Mouse (Mus musculus): Measurements from ENCODE around the gene Mettl27. TPM values are rescaled to one million over a fixed set of nuclear protein-coding genes. Genes with fewer than 3 reads are reported as not detected.
"Not testable (repeated sequence)": the region's sequence is repeated elsewhere in the genome, so short reads cannot be mapped to it uniquely, and the experiment has no call there.

Mettl27 gene
- total RNA-seq, 2 experiments from 2014 or later = 6.5 to 9.9 TPM

- 0 out of 2 replicates have a peak, but pooled peaks have one; percentile 4 for ATAC-seq (replicated peaks; ENCODE audit: low FRiP score, low TSS enrichment, poor library complexity, severe bottlenecking)
Observed at GRCm38 (mm10) chr5:134918071-134918832, 13.9 kb upstream of the Mettl27 start.

- ATAC-seq (replicated peaks; ENCODE audit: low FRiP score, low TSS enrichment, poor library complexity, severe bottlenecking) = peak; percentile 71
Observed at GRCm38 (mm10) chr5:134919097-134919496, 13.1 kb upstream of the Mettl27 start.

DNA sequence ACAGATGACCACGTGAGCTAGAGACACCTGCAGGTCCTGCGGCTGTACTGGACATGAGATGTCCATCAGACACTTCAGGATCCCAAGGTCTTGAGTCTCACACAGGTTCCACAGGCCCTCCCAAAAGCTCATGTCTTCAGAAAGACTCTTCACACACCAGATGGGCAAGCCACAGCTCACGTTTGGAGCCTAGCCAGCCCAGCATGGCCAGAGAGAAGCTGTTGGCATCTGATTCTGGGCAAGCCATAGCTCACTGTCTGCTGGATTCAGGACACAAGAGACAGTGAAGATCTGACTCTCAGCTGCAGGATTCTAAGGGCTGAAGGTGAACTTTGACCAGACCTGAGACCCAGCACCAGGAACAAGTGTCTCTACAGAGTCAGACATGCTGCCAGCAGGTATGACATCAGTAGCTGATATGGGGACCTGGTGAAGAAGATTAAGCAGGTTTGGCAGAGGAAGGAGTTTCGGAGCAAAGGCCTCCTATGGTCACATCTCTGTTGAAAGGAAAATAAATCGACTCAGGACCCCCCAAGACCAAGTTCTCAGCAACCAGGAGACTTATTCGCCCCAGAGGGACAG is 12.0 kb upstream of the Mettl27 start:
- ATAC-seq (replicated peaks; ENCODE audit: low FRiP score, low TSS enrichment, poor library complexity, severe bottlenecking) = peak; percentile 18

DNA sequence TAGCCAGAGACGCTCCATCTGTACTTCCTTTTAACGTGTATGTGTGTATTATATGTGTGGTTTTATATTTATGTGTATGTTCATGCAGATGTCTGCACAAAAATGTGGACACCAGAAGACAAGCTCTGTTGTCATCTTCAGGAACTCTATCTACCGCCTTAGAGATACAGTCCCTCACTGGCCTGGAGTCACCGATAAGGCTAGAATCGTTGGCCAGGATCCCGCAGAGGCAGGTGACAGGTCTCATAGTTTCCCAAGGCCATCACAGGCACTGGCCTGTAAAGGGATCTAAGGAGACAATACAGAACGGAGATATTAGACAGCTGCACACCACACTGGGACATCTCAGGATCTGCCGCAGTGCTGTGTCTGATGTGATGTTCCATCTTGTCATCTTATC is 11.1 kb upstream of the Mettl27 start:
- ATAC-seq (replicated peaks; ENCODE audit: low FRiP score, low TSS enrichment, poor library complexity, severe bottlenecking) = peak; percentile 34

DNA sequence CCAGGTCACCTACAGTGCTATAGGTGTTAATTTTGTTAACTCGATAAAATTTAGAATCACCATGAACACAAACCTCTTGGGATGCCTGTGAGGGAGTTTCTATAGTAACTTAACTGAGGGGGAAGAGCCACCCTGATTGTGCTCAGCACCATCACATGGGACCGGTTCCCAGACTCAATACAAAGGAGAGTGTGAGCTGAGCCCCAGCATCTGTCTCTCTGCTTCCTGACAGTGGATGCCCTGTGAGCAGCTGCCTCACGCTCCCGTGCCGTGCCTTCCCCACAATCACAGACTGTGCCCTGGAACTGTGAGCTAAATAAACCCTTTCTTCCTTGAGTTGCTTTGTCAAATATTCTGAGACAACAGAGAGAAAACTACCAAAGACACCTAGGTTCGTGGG is 9.0 kb upstream of the Mettl27 start:
- no peak for ATAC-seq (replicated peaks; ENCODE audit: low FRiP score, low TSS enrichment, poor library complexity, severe bottlenecking)

DNA sequence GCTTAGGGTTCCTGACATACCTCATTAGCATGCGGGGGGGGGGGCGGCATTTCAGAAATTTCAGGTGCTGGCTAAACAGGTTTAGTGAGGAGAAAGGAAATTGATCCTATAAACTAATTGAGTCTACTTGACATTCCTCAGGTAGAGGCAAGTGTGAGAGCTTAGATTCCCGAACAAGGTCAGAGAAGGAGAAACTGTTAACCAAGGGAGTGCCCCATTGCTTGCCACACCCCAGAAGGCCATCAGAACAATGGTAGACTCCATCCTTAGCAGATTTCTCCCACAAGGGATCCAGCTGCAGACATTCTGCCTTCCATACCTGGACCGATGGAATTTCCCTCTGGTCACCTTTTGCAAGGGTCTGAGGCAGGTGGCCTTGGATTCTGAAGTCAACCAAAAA is 5.4 kb upstream of the Mettl27 start:
- no peak for ATAC-seq (replicated peaks; ENCODE audit: low FRiP score, low TSS enrichment, poor library complexity, severe bottlenecking)

DNA sequence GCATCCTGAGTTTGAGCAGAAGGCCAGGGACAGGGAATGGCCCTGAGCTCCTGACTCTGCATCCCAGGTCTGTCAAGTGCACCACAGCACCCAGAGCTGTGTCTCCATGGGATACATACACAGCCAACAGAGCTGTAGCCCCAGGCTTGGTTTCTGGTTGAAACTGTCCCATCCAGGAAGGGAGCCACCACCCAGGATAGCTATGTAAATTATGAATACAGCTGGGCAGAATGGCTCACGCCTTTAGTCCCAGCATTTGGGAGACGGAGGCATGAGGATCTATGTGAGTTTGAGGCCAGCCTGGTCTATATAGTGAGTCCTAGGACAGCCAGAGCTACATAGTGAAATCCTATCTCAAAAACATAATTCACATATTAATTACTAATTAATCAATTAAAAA is 2.2 kb upstream of the Mettl27 start:
- ATAC-seq (replicated peaks; ENCODE audit: low FRiP score, low TSS enrichment, poor library complexity, severe bottlenecking) = no peak

GRCm38 (mm10) chr5:134932903-134933276 is 722 bp downstream of the Mettl27 start:
- peak; percentile 60 for ATAC-seq (replicated peaks; ENCODE audit: low FRiP score, low TSS enrichment, poor library complexity, severe bottlenecking)

- ATAC-seq (replicated peaks; ENCODE audit: low FRiP score, low TSS enrichment, poor library complexity, severe bottlenecking) = 0 out of 2 replicates have a peak, but pooled peaks have one; percentile 11
Observed at GRCm38 (mm10) chr5:134933281-134933680, 1.1 kb downstream of the Mettl27 start.

GRCm38 (mm10) chr5:134933686-134934085 is 1.5 kb downstream of the Mettl27 start:
- not testable (repeated sequence) for ATAC-seq (replicated peaks; ENCODE audit: low FRiP score, low TSS enrichment, poor library complexity, severe bottlenecking)

- ATAC-seq (replicated peaks; ENCODE audit: low FRiP score, low TSS enrichment, poor library complexity, severe bottlenecking) = no peak
Observed at GRCm38 (mm10) chr5:134934666-134935065, 2.5 kb downstream of the Mettl27 start.

- ATAC-seq (replicated peaks; ENCODE audit: low FRiP score, low TSS enrichment, poor library complexity, severe bottlenecking) = no peak
Observed at GRCm38 (mm10) chr5:134936051-134936450, 3.9 kb downstream of the Mettl27 start.

DNA sequence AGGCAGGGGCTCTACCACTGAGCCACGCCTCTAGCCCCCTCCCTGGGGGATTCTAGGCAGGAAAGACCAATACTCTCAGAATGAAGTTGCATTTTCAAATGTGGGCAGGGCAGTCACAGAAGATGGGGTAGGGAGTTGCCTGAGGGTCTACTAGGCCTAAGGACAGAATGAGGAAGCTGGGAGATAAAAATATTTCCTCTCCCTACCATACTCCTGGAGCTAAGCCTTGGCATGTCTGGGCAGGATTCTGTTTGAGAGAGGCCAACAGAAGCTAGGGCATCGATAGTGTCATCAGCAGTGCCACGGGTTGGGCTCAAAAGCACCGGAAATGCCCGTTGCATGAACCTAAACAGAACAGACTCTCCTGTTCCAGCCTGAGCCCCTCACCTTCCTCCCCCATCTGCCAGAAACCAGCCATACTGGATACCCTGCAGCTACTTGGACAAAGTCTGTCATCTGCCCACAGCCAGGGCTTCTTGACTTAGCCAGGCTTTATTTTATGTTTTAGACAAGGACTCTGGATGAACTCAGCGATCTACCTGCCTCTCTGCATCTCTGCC is 4.5 kb downstream of the Mettl27 start:
- no peak for ATAC-seq (replicated peaks; ENCODE audit: low FRiP score, low TSS enrichment, poor library complexity, severe bottlenecking)

DNA sequence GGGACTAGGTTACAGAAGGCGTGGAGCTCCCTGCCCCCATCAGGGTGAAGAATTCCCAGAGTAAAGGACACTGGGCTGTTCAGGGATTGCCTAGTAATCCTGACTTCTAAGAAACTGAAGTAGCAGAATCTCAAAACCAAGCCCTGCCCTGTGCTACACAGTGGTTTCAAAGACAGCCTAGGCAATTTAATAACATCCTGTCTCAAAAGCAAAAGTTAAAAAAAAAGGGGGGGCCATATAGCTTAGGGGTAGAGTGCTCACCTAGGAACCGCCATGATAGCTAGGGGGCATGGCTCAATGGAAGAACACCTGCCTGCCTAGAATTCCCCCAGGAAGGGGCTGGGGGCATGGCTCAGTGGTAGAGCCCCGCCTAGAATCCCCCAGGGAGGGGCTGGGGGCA is 6.9 kb downstream of the Mettl27 start:
- no peak for ATAC-seq (replicated peaks; ENCODE audit: low FRiP score, low TSS enrichment, poor library complexity, severe bottlenecking)

DNA sequence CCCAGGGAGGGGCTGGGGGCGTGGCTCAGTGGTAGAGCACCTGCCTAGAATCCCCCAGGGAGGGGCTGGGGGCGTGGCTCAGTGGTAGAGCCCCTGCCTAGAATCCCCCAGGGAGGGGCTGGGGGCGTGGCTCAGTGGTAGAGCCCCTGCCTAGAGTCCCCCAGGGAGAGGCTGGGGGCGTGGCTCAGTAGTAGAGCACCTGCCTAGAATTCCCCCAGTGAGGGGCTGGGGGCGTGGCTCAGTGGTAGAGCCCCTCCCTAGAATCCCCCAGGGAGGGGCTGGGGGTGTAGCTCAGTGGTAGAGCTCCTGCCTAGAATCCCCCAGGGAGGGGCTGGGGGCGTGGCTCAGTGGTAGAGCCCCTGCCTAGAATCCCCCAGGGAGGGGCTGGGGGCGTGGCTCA is 7.4 kb downstream of the Mettl27 start:
- ATAC-seq (replicated peaks; ENCODE audit: low FRiP score, low TSS enrichment, poor library complexity, severe bottlenecking) = not testable (repeated sequence)

DNA sequence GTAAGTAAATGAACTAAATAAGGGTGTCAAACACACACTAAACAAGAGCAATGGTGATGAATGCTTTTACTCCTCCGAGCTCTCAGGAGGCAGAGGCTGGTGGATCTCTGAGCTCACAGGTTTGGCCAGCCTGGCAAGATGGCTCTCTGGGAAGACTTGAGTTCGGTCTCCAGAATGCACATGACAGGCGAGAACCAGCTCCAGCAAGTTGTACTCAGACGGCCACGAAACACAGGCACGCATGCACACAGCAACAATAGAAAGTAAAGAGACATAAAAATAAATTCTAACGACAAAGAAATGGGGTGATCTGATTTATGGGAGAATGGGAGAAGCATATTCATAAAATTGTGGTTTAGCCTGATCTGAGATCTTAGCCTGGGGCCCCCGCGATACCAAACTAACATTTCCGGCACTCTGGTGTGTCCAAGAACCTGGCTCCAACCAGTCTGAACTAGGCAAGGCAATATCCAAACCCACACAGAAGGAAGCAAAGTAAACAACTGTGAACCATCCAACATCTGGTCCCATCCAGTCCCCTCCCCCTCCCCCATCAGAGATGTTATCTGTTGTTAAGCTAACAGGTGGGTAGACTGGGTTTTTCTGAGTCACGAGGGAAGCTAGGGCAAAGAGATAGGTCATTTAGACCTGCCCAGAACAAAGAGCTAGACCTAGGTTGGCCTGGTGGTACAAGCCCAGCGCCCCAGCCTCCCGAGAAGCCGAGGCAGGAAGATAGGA is 9.5 kb downstream of the Mettl27 start:
- ATAC-seq (replicated peaks; ENCODE audit: low FRiP score, low TSS enrichment, poor library complexity, severe bottlenecking) = no peak

DNA sequence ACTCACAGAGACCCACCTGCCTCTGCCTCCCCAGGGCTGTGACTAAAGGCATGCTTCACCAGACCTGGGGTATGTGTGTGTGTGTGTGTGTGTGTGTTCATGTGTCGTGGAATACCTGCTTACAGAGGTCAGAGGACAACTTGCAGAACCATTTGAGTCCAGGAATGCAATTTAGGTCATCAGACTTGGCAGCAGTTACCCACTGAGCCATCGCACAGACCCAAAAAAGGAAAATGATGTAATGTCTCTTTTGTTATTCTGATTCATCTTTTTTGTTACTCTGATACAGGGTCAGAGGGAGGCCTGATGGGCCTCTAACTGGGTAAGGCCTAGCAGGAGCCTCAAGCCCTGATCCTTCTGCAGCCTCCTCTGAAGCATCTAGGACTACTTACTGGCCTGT is 10.6 kb downstream of the Mettl27 start:
- no peak for ATAC-seq (replicated peaks; ENCODE audit: low FRiP score, low TSS enrichment, poor library complexity, severe bottlenecking)

GRCm38 (mm10) chr5:134944179-134944578 is 12.0 kb downstream of the Mettl27 start:
- no peak for ATAC-seq (replicated peaks; ENCODE audit: low FRiP score, low TSS enrichment, poor library complexity, severe bottlenecking)

DNA sequence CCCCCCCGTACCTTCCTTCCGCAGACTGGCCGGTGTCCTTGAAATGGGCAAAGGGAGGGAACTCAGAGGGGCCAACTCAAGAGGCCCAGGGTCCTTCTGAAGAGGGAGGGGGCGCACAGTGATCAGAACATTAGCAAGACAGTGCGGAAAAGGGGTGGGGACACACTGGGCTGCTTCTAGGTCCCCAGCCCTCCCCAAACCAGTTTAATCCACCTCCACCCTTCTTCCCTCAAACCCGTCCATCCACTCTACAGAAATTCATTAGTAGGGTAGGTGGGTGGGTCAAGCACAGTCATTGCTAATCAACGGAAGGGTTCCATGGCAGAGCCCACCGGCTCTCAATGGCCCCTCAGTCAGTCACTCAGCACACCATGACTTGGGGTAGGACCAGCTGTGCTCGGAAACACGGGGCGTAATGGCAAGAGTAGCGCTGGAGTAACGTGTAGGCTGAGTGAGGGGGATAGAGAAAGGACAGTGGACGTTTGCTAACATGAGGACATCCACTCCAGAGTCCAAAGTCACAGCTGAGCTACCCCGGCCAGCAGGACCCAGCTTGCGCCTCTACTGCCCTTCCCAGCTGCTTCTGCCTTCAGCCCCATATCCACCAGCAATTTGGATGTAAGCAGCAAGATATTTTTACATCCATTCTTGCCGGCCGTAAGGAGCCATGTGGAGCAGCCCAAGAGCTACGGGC is 13.2 kb downstream of the Mettl27 start:
- no peak for ATAC-seq (replicated peaks; ENCODE audit: low FRiP score, low TSS enrichment, poor library complexity, severe bottlenecking)
